Mouse (Mus musculus) forebrain, postnatal 0 days (tissue): ENCODE data around the gene Rpl37. TPM values are rescaled to one million over a fixed set of nuclear protein-coding genes. Genes with fewer than 3 reads are reported as not detected.

Experiments used
- ATAC-seq: fragments of 200-750 bp; cut with Nextera tagmentation; 2 replicates; pipeline ENCODE4 v1.8.0; 2017; ENCODE audit warnings: mild to moderate bottlenecking, moderate library complexity
- DNase-seq: peaks from one replicate; pipeline ENCODE4 v3.0.0-alpha.2; 2015
- H3K27ac ChIP-seq: fragments of 300-500 bp; sonication (generic); 2 replicates; pipeline ENCODE4 v1.5.1; 2014; ENCODE audit warnings: low read depth, mild to moderate bottlenecking, antibody characterized with exemption, low read length, moderate library complexity, mixed read lengths
- H3K27me3 ChIP-seq: fragments of 300-500 bp; sonication (generic); 2 replicates; pipeline ENCODE4 v1.6.1; 2014; ENCODE audit warnings: mild to moderate bottlenecking, low read length, mixed read lengths; ENCODE audit not compliant: insufficient read depth
- H3K36me3 ChIP-seq: fragments of 300-500 bp; sonication (generic); 2 replicates; pipeline ENCODE4 v1.6.1; 2014; ENCODE audit warnings: mild to moderate bottlenecking, moderate library complexity; ENCODE audit not compliant: insufficient read depth
- H3K4me1 ChIP-seq: fragments of 300-500 bp; sonication (generic); 2 replicates; pipeline ENCODE4 v1.6.1; 2014; ENCODE audit warnings: antibody characterized with exemption; ENCODE audit not compliant: insufficient read depth
- H3K4me2 ChIP-seq: fragments of 300-500 bp; sonication (generic); 2 replicates; pipeline ENCODE4 v1.6.1; 2014; ENCODE audit warnings: low read depth, mild to moderate bottlenecking, moderate library complexity
- H3K4me3 ChIP-seq: fragments of 300-500 bp; sonication (generic); 2 replicates; pipeline ENCODE4 v1.5.1; 2014; ENCODE audit warnings: low read depth, low read length, mixed read lengths
- H3K9ac ChIP-seq: fragments of 300-500 bp; sonication (generic); 2 replicates; pipeline ENCODE4 v1.6.1; 2014; ENCODE audit warnings: mild to moderate bottlenecking
- H3K9me3 ChIP-seq: fragments of 300-500 bp; sonication (generic); 2 replicates; pipeline ENCODE4 v1.6.1; 2016; ENCODE audit warnings: low read length
- CTCF ChIP-seq: sonication (generic); IDR thresholded peaks from 2 replicates; pipeline ENCODE4 v1.5.1; 2016; ENCODE audit warnings: antibody characterized with exemption, control low read depth, low read depth
- WGBS: fragments of 180-500 bp; shearing (Covaris S2); extraction: QIAGEN DNeasy Blood & Tissue Kit; methylation state at CpG from one replicate; pipeline ENCODE4 v1.1.7; 2014; 5-methylcytosine and 5-hydroxymethylcytosine counted together
- polyA plus RNA-seq: library from polyadenylated mRNA; unstranded; fragments of >200 nt; fragmentation: Nextera tagmentation; extraction: Ambion mirVana; gene quantifications from 2 replicates; pipeline ENCODE4 v1.2.1, GENCODE M21; 2015
- total RNA-seq: library from RNA; depleted of rRNA; stranded (reverse); fragments of >200 nt; gene quantifications from 2 replicates; pipeline ENCODE4 v1.2.3, GENCODE M21; 2014; rRNA removed

The Rpl37 gene
- total and polyA plus RNA-seq, 2 experiments from 2014 or later = 272 to 400 TPM

- Histone ChIP-seq H3K9ac (no peak overlapping the region), H3K27me3 (no peaks in the 10 kb centered on the region), H3K4me2 (no peak overlapping the region), H3K4me3 (no peak overlapping the region), H3K36me3 (no peaks in the 10 kb centered on the region), H3K4me1 (no peaks in the 10 kb centered on the region), H3K27ac (no peak overlapping the region), H3K9me3 (no peaks in the 10 kb centered on the region)
- ATAC-seq (no peak), DNase-seq (no peak)
- 47% methylated on average over 5 of the region's 5 CpGs for WGBS
- no peak for TF ChIP-seq CTCF
These were observed 38.6 kb downstream of the Rpl37 start for GRCm38 (mm10) chr15:5155093-5155492.

- Histone ChIP-seq H3K4me3 (no peak overlapping the region), H3K27me3 (no peaks in the 10 kb centered on the region), H3K27ac (no peak overlapping the region), H3K9me3 (no peaks in the 10 kb centered on the region), H3K4me1 (no peaks in the 10 kb centered on the region), H3K4me2 (no peak overlapping the region), H3K36me3 (peaks cover 4% of the 10 kb centered on the region; the same call in 1 of the 2 replicates), H3K9ac (no peak overlapping the region)
- ATAC-seq = no peak
- TF ChIP-seq CTCF = no peak
- DNase-seq = no peak
- 80% methylated on average over 4 of the region's 4 CpGs for WGBS
These were observed 39.9 kb downstream of the Rpl37 start for GRCm38 (mm10) chr15:5156355-5156754.

GRCm38 (mm10) chr15:5157386-5157785, 40.9 kb downstream of the Rpl37 start:
- 50% methylated on average over 1 of the region's 1 CpGs for WGBS
- Histone ChIP-seq H3K4me1 (no peaks in the 10 kb centered on the region), H3K9ac (no peak overlapping the region), H3K27me3 (no peaks in the 10 kb centered on the region), H3K36me3 (peaks cover 9% of the 10 kb centered on the region; the same call in 1 of the 2 replicates), H3K9me3 (no peaks in the 10 kb centered on the region), H3K4me2 (no peak overlapping the region), H3K4me3 (no peak overlapping the region), H3K27ac (no peak overlapping the region)
- ATAC-seq (no peak), DNase-seq (no peak)
- TF ChIP-seq CTCF = no peak

GRCm38 (mm10) chr15:5158827-5159226, 42.4 kb downstream of the Rpl37 start:
- no peak overlapping the region for H3K27ac ChIP-seq
- no peak for TF ChIP-seq CTCF
- DNase-seq (no peak), ATAC-seq (no peak)
- no peak overlapping the region for H3K4me2 ChIP-seq
- H3K27me3 ChIP-seq = no peaks in the 10 kb centered on the region
- no peaks in the 10 kb centered on the region for H3K4me1 ChIP-seq
- H3K36me3 ChIP-seq = peaks cover 10% of the 10 kb centered on the region
- no peaks in the 10 kb centered on the region for H3K9me3 ChIP-seq
- WGBS = 83% methylated on average over 6 of the region's 6 CpGs
- no peak overlapping the region for H3K4me3 ChIP-seq
- H3K9ac ChIP-seq = no peak overlapping the region

- Histone ChIP-seq H3K4me3 (no peak overlapping the region), H3K9me3 (no peaks in the 10 kb centered on the region), H3K36me3 (peaks cover 39% of the 10 kb centered on the region), H3K9ac (no peak overlapping the region), H3K27me3 (no peaks in the 10 kb centered on the region), H3K4me2 (no peak overlapping the region), H3K27ac (no peak overlapping the region), H3K4me1 (no peaks in the 10 kb centered on the region)
- ATAC-seq (no peak), DNase-seq (no peak)
- TF ChIP-seq CTCF = no peak
- WGBS = 70% methylated on average over 12 of the region's 12 CpGs
These were observed 48.8 kb downstream of the Rpl37 start for GRCm38 (mm10) chr15:5165121-5165773.

Other genes with a start within 250 kb of the Rpl37 start
- not detected in 2 replicates for gene Mroh2b, start 217.9 kb upstream of the Rpl37 start, total RNA-seq
- not detected in 2 replicates for gene Mroh2b, start 217.9 kb upstream of the Rpl37 start, polyA plus RNA-seq
- 0.05 TPM in 1 of 2 replicates, not detected in the other for gene C7, start 52.9 kb upstream of the Rpl37 start, total RNA-seq
- 0.06 and 0.11 TPM in 2 replicates for gene C7, start 52.9 kb upstream of the Rpl37 start, polyA plus RNA-seq
- 0.29 and 0.54 TPM in 2 replicates for gene Card6, start 8.1 kb upstream of the Rpl37 start, total RNA-seq
- 0.08 and 0.41 TPM in 2 replicates for gene Card6, start 8.1 kb upstream of the Rpl37 start, polyA plus RNA-seq
- gene Prkaa1, start 27.2 kb downstream of the Rpl37 start, total RNA-seq = 19.7 and 24.1 TPM in 2 replicates
- 7.7 and 10.8 TPM in 2 replicates for gene Prkaa1, start 27.2 kb downstream of the Rpl37 start, polyA plus RNA-seq
- 47.3 and 50.0 TPM in 2 replicates for gene Ttc33, start 68.9 kb downstream of the Rpl37 start, total RNA-seq
- gene Ttc33, start 68.9 kb downstream of the Rpl37 start, polyA plus RNA-seq = 42.7 and 50.8 TPM in 2 replicates
- 1.5 and 2.7 TPM in 2 replicates for gene Ptger4, start 127.5 kb downstream of the Rpl37 start, total RNA-seq
- 0.65 and 1.3 TPM in 2 replicates for gene Ptger4, start 127.5 kb downstream of the Rpl37 start, polyA plus RNA-seq